Mouse (Mus musculus): ENCODE results near the gene Alg6. TPM values are rescaled to one million over a fixed set of nuclear protein-coding genes. Genes with fewer than 3 reads are reported as not detected.

Alg6 gene
- polyA plus RNA-seq, 1 experiment from 2014 or later = 26.5 TPM

- H3K4me1 ChIP-seq (replicated peaks; ENCODE audit: control insufficient read depth, insufficient read depth, low read length) = peaks cover 5% of the 10 kb centered on the region; the same call in 1 of the 2 replicates
- H3K27me3 ChIP-seq (replicated peaks; ENCODE audit: control insufficient read depth, insufficient read depth, low read length) = no peaks in the 10 kb centered on the region
- no peak overlapping the region for H3K4me2 ChIP-seq (ENCODE audit: low read length)
- no peaks in the 10 kb centered on the region for H3K9me3 ChIP-seq (ENCODE audit: control insufficient read depth, low read length)
- H3K9ac ChIP-seq (ENCODE audit: low read length) = no peak overlapping the region
- no peak for ATAC-seq (replicated peaks; ENCODE audit: low FRiP score, low TSS enrichment, low read depth)
- DNase-seq (ENCODE audit: low spot score) = no peak
- 62% methylated on average over 4 of the region's 4 CpGs for WGBS
- peaks cover 10% of the 10 kb centered on the region for H3K36me3 ChIP-seq (ENCODE audit: control insufficient read depth, insufficient read depth, low read length)
- H3K27ac ChIP-seq (ENCODE audit: low read depth) = no peak overlapping the region
- no peak overlapping the region for H3K4me3 ChIP-seq (ENCODE audit: low read depth, low read length)
Measured at GRCm38 (mm10) chr4:99717905-99718304, 2.4 kb downstream of the Alg6 start.

- DNase-seq (ENCODE audit: low spot score) (no peak), ATAC-seq (replicated peaks; ENCODE audit: low FRiP score, low TSS enrichment, low read depth) (no peak)
- no peaks in the 10 kb centered on the region for H3K27me3 ChIP-seq (replicated peaks; ENCODE audit: control insufficient read depth, insufficient read depth, low read length)
- peaks cover 34% of the 10 kb centered on the region for H3K36me3 ChIP-seq (ENCODE audit: control insufficient read depth, insufficient read depth, low read length)
- no peak overlapping the region for H3K4me3 ChIP-seq (ENCODE audit: low read depth, low read length)
- H3K4me1 ChIP-seq (replicated peaks; ENCODE audit: control insufficient read depth, insufficient read depth, low read length) = no peaks in the 10 kb centered on the region
- no peak overlapping the region for H3K9ac ChIP-seq (ENCODE audit: low read length)
- H3K9me3 ChIP-seq (ENCODE audit: control insufficient read depth, low read length) = no peaks in the 10 kb centered on the region
- no peak overlapping the region for H3K4me2 ChIP-seq (ENCODE audit: low read length)
- WGBS = 71% methylated on average over 4 of the region's 4 CpGs
- H3K27ac ChIP-seq (ENCODE audit: low read depth) = no peak overlapping the region
Measured at GRCm38 (mm10) chr4:99724331-99724730, 8.9 kb downstream of the Alg6 start.

- no peak overlapping the region for H3K4me3 ChIP-seq (ENCODE audit: low read depth, low read length)
- DNase-seq (ENCODE audit: low spot score) = no peak
- H3K9ac ChIP-seq (ENCODE audit: low read length) = no peak overlapping the region
- no peak overlapping the region for H3K4me2 ChIP-seq (ENCODE audit: low read length)
- peaks cover 40% of the 10 kb centered on the region for H3K36me3 ChIP-seq (ENCODE audit: control insufficient read depth, insufficient read depth, low read length)
- H3K27ac ChIP-seq (ENCODE audit: low read depth) = no peak overlapping the region
- no peak for ATAC-seq (replicated peaks; ENCODE audit: low FRiP score, low TSS enrichment, low read depth)
- H3K9me3 ChIP-seq (ENCODE audit: control insufficient read depth, low read length) = 0 out of 2 replicates have a peak, but pooled peaks cover 12% of the 10 kb centered on the region
- WGBS = 91% methylated on average over 8 of the region's 8 CpGs
- H3K4me1 ChIP-seq (replicated peaks; ENCODE audit: control insufficient read depth, insufficient read depth, low read length) = no peaks in the 10 kb centered on the region
- no peaks in the 10 kb centered on the region for H3K27me3 ChIP-seq (replicated peaks; ENCODE audit: control insufficient read depth, insufficient read depth, low read length)
Measured at GRCm38 (mm10) chr4:99725914-99726451, 10.5 kb downstream of the Alg6 start.

GRCm38 (mm10) chr4:99739836-99740235 lies 24.4 kb downstream of the Alg6 start:
- Histone ChIP-seq H3K27ac (ENCODE audit: low read depth) (no peak overlapping the region), H3K4me1 (replicated peaks; ENCODE audit: control insufficient read depth, insufficient read depth, low read length) (no peaks in the 10 kb centered on the region), H3K9me3 (ENCODE audit: control insufficient read depth, low read length) (no peaks in the 10 kb centered on the region), H3K36me3 (ENCODE audit: control insufficient read depth, insufficient read depth, low read length) (peaks cover 3% of the 10 kb centered on the region; the same call in 1 of the 2 replicates), H3K27me3 (replicated peaks; ENCODE audit: control insufficient read depth, insufficient read depth, low read length) (no peaks in the 10 kb centered on the region), H3K4me3 (ENCODE audit: low read depth, low read length) (no peak overlapping the region), H3K4me2 (ENCODE audit: low read length) (no peak overlapping the region), H3K9ac (ENCODE audit: low read length) (no peak overlapping the region)
- 63% methylated on average over 7 of the region's 7 CpGs for WGBS
- ATAC-seq (replicated peaks; ENCODE audit: low FRiP score, low TSS enrichment, low read depth) = no peak
- DNase-seq (ENCODE audit: low spot score) = no peak

- ATAC-seq (replicated peaks; ENCODE audit: low FRiP score, low TSS enrichment, low read depth) (no peak), DNase-seq (ENCODE audit: low spot score) (no peak)
- Histone ChIP-seq H3K9me3 (ENCODE audit: control insufficient read depth, low read length) (no peaks in the 10 kb centered on the region), H3K27me3 (replicated peaks; ENCODE audit: control insufficient read depth, insufficient read depth, low read length) (no peaks in the 10 kb centered on the region), H3K4me2 (ENCODE audit: low read length) (no peak overlapping the region), H3K4me3 (ENCODE audit: low read depth, low read length) (no peak overlapping the region), H3K9ac (ENCODE audit: low read length) (no peak overlapping the region), H3K4me1 (replicated peaks; ENCODE audit: control insufficient read depth, insufficient read depth, low read length) (no peaks in the 10 kb centered on the region), H3K36me3 (ENCODE audit: control insufficient read depth, insufficient read depth, low read length) (peaks cover 19% of the 10 kb centered on the region; the same call in 1 of the 2 replicates), H3K27ac (ENCODE audit: low read depth) (no peak overlapping the region)
- 90% methylated on average over 5 of the region's 5 CpGs for WGBS
Measured at GRCm38 (mm10) chr4:99752426-99752825, 37.0 kb downstream of the Alg6 start.

- 72% methylated on average over 5 of the region's 5 CpGs for WGBS
- no peak for DNase-seq (ENCODE audit: low spot score)
Measured at GRCm38 (mm10) chr4:99766303-99766702, 50.8 kb downstream of the Alg6 start.

GRCm38 (mm10) chr4:99766753-99767152 lies 51.3 kb downstream of the Alg6 start:
- Histone ChIP-seq H3K27ac (ENCODE audit: low read depth) (no peak overlapping the region), H3K36me3 (ENCODE audit: control insufficient read depth, insufficient read depth, low read length) (0 out of 2 replicates have a peak, but pooled peaks cover 2% of the 10 kb centered on the region), H3K9me3 (ENCODE audit: control insufficient read depth, low read length) (no peaks in the 10 kb centered on the region), H3K27me3 (replicated peaks; ENCODE audit: control insufficient read depth, insufficient read depth, low read length) (no peaks in the 10 kb centered on the region), H3K4me3 (ENCODE audit: low read depth, low read length) (no peak overlapping the region), H3K9ac (ENCODE audit: low read length) (no peak overlapping the region), H3K4me1 (replicated peaks; ENCODE audit: control insufficient read depth, insufficient read depth, low read length) (no peaks in the 10 kb centered on the region), H3K4me2 (ENCODE audit: low read length) (no peak overlapping the region)
- DNase-seq (ENCODE audit: low spot score) (no peak), ATAC-seq (replicated peaks; ENCODE audit: low FRiP score, low TSS enrichment, low read depth) (no peak)
- WGBS = 52% methylated on average over 1 of the region's 1 CpGs

More at GRCm38 (mm10) chr4:99766303-99766702, 50.8 kb downstream of the Alg6 start:
- Histone ChIP-seq H3K4me3 (ENCODE audit: low read depth, low read length) (no peak overlapping the region), H3K27me3 (replicated peaks; ENCODE audit: control insufficient read depth, insufficient read depth, low read length) (no peaks in the 10 kb centered on the region), H3K4me1 (replicated peaks; ENCODE audit: control insufficient read depth, insufficient read depth, low read length) (no peaks in the 10 kb centered on the region), H3K27ac (ENCODE audit: low read depth) (no peak overlapping the region), H3K9ac (ENCODE audit: low read length) (no peak overlapping the region), H3K36me3 (ENCODE audit: control insufficient read depth, insufficient read depth, low read length) (0 out of 2 replicates have a peak, but pooled peaks cover 2% of the 10 kb centered on the region), H3K9me3 (ENCODE audit: control insufficient read depth, low read length) (no peaks in the 10 kb centered on the region), H3K4me2 (ENCODE audit: low read length) (no peak overlapping the region)
- no peak for ATAC-seq (replicated peaks; ENCODE audit: low FRiP score, low TSS enrichment, low read depth)

GRCm38 (mm10) chr4:99770555-99770954 lies 55.1 kb downstream of the Alg6 start:
- Histone ChIP-seq H3K4me1 (replicated peaks; ENCODE audit: control insufficient read depth, insufficient read depth, low read length) (no peaks in the 10 kb centered on the region), H3K9me3 (ENCODE audit: control insufficient read depth, low read length) (no peaks in the 10 kb centered on the region), H3K36me3 (ENCODE audit: control insufficient read depth, insufficient read depth, low read length) (0 out of 2 replicates have a peak, but pooled peaks cover 2% of the 10 kb centered on the region), H3K9ac (ENCODE audit: low read length) (no peak overlapping the region), H3K4me2 (ENCODE audit: low read length) (no peak overlapping the region), H3K27ac (ENCODE audit: low read depth) (no peak overlapping the region), H3K4me3 (ENCODE audit: low read depth, low read length) (no peak overlapping the region), H3K27me3 (replicated peaks; ENCODE audit: control insufficient read depth, insufficient read depth, low read length) (no peaks in the 10 kb centered on the region)
- WGBS = 86% methylated on average over 5 of the region's 5 CpGs
- DNase-seq (ENCODE audit: low spot score) (no peak), ATAC-seq (replicated peaks; ENCODE audit: low FRiP score, low TSS enrichment, low read depth) (no peak)

GRCm38 (mm10) chr4:99773041-99773440 lies 57.6 kb downstream of the Alg6 start:
- no peak for ATAC-seq (replicated peaks; ENCODE audit: low FRiP score, low TSS enrichment, low read depth)
- 38% methylated on average over 1 of the region's 1 CpGs for WGBS
- Histone ChIP-seq H3K27me3 (replicated peaks; ENCODE audit: control insufficient read depth, insufficient read depth, low read length) (no peaks in the 10 kb centered on the region), H3K36me3 (ENCODE audit: control insufficient read depth, insufficient read depth, low read length) (no peaks in the 10 kb centered on the region), H3K4me2 (ENCODE audit: low read length) (no peak overlapping the region), H3K27ac (ENCODE audit: low read depth) (no peak overlapping the region), H3K9me3 (ENCODE audit: control insufficient read depth, low read length) (no peaks in the 10 kb centered on the region), H3K9ac (ENCODE audit: low read length) (no peak overlapping the region), H3K4me1 (replicated peaks; ENCODE audit: control insufficient read depth, insufficient read depth, low read length) (no peaks in the 10 kb centered on the region), H3K4me3 (ENCODE audit: low read depth, low read length) (no peak overlapping the region)
- DNase-seq (ENCODE audit: low spot score) = no peak

Measured in intestine, embryonic 14.5 days (tissue).